Mouse (Mus musculus) testis, adult 2 months (tissue): ENCODE data around the gene Fgf10. TPM values are rescaled to one million over a fixed set of nuclear protein-coding genes. Genes with fewer than 3 reads are reported as not detected.

Source experiments
- H3K27ac ChIP-seq: fragments of 200-500 bp; 2 replicates; pipeline ENCODE4 v1.5.1; 2012; ENCODE audit warnings: low read depth, low read length; ENCODE audit not compliant: control insufficient read depth, insufficient read depth
- H3K27me3 ChIP-seq: fragments of 200-500 bp; 2 replicates; pipeline ENCODE4 v1.6.1; 2012; ENCODE audit warnings: mild to moderate bottlenecking, low read length, moderate library complexity; ENCODE audit not compliant: control insufficient read depth, insufficient read depth
- H3K36me3 ChIP-seq: fragments of 200-500 bp; 2 replicates; pipeline ENCODE4 v1.6.1; 2012; ENCODE audit warnings: mild to moderate bottlenecking, low read length; ENCODE audit not compliant: control insufficient read depth, insufficient read depth
- H3K4me1 ChIP-seq: fragments of 200-500 bp; 2 replicates; pipeline ENCODE4 v1.6.1; 2012; ENCODE audit warnings: low read length; ENCODE audit not compliant: control insufficient read depth, insufficient read depth
- H3K4me3 ChIP-seq: fragments of 200-500 bp; 2 replicates; pipeline ENCODE4 v1.5.1; 2012; ENCODE audit warnings: low read depth, mild to moderate bottlenecking, low read length, moderate library complexity, mixed read lengths; ENCODE audit not compliant: control insufficient read depth
- CTCF ChIP-seq: fragments of 200-500 bp; IDR thresholded peaks from 2 replicates; pipeline ENCODE4 v1.5.1; 2012; ENCODE audit warnings: low read depth, mild to moderate bottlenecking, inconsistent platforms, low read length, moderate library complexity; ENCODE audit not compliant: control insufficient read depth, insufficient read depth, insufficient replicate concordance
- POLR2A ChIP-seq: fragments of 200-500 bp; IDR thresholded peaks from 2 replicates; pipeline ENCODE4 v1.6.1; 2012; ENCODE audit warnings: low read depth, mild to moderate bottlenecking, inconsistent platforms, low read length, moderate library complexity; ENCODE audit not compliant: control insufficient read depth
- polyA plus RNA-seq: library from polyadenylated mRNA; depleted of rRNA; stranded (reverse); fragments of >200 nt; gene quantifications from 2 replicates; pipeline ENCODE4 v1.2.3, GENCODE M21; 2012

Fgf10 gene
- polyA plus RNA-seq, 1 experiment, result 0.83 TPM

DNA sequence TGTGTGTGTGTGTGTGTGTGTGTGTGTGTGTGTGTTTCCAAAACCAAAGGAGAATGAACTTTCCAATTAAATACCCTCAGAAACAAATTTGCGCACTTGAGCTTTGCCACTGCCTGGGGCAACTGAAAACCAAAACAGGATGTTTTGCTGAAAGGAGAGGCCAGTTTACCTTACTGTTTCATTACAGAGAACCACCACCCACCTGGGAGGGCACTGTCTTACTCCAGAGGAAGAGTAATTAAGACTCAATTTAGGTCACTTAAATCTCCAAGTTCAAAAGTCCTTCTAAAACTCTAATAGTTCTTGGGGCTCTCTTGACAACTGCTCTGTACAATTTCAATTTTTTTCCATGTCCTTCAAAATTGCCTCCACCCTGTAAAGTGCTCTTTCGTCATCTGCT, 11.6 kb upstream of the Fgf10 start:
- Histone ChIP-seq H3K27ac (no peak overlapping the region), H3K27me3 (no peaks in the 10 kb centered on the region), H3K36me3 (no peaks in the 10 kb centered on the region), H3K4me3 (no peak overlapping the region), H3K4me1 (no peaks in the 10 kb centered on the region)
- TF ChIP-seq CTCF, result no peak
- no peak for TF ChIP-seq POLR2A

DNA sequence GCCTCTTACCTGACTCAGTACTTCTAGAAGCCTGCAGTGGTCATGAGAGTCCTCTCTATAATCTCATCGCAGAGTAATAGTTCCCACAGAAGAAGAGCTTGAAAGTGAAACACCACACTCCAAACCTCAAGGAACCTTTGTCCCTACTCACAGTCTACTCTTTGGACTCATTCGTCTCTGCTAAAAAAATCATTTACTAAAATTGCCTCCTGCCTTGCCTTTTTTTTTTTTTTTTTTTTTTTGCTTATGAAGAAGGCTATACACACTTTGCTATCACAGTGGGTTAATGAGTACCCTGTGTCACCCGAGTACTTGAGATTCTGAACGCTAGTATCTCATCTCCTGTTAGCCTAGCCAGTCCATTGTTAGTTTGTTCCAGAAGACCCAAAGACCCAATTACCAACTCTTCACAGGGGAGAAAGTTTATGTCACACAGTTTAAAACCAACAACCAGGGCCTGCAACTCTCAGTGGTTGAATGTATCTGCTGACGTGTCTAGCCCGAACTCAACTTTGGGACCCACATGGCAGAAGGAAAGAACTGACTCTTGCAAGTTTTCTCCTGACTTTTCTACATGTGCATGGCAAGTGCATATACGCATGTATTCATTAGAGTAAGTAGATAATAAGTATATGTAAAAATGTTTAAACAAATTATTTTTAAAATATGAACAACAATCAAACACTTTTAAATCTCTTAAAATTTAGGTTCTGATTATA, 10.8 kb upstream of the Fgf10 start:
- H3K36me3 ChIP-seq, result no peaks in the 10 kb centered on the region
- no peak for TF ChIP-seq CTCF
- TF ChIP-seq POLR2A, result no peak
- no peaks in the 10 kb centered on the region for H3K4me1 ChIP-seq
- H3K4me3 ChIP-seq, result no peak overlapping the region
- H3K27ac ChIP-seq, result no peak overlapping the region
- H3K27me3 ChIP-seq, result no peaks in the 10 kb centered on the region

DNA sequence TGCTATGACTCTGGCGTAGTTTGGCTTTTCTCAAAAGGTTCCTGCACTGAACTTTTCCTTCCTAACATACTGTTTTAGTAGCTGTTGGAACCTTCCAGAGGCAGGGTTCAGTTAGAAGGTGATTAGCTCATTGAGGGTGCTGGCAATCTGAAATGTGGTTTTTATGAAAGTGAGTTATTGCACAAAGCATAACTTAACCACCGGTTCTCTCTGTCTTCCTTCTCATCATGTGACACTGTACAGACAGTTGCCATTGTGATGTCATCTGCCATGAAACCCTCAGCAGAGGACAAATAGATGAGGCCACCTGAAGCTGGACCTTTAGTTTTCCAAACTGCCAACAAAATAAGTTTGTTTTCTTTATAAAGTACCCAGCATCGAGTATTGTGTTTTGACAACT, 7.9 kb upstream of the Fgf10 start:
- Histone ChIP-seq H3K4me1 (no peaks in the 10 kb centered on the region), H3K4me3 (no peak overlapping the region), H3K36me3 (no peaks in the 10 kb centered on the region), H3K27me3 (no peaks in the 10 kb centered on the region), H3K27ac (no peak overlapping the region)
- TF ChIP-seq POLR2A (no peak), CTCF (no peak)

DNA sequence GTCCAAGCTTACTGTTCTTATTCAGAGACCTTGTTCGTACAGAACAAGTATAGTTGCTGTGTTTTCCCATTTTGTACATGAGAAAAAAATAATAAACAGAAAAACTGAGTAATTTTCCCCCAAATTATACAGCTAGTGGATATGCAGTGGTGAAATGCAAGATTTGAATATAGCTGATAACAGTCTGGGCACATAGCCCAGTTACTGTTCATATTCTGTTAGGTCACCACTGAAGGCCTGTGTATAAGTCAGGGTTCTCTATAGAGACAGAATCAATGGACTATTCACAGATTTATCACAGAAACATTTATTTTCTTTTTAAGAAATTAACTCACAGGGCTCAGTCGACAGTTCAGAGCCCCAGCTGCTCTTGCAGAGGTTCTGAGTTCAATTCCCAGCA, 4.7 kb upstream of the Fgf10 start:
- H3K4me3 ChIP-seq, result no peak overlapping the region
- H3K27ac ChIP-seq, result no peak overlapping the region
- H3K36me3 ChIP-seq, result no peaks in the 10 kb centered on the region
- no peaks in the 10 kb centered on the region for H3K27me3 ChIP-seq
- H3K4me1 ChIP-seq, result no peaks in the 10 kb centered on the region
- TF ChIP-seq CTCF (no peak), POLR2A (no peak)

DNA sequence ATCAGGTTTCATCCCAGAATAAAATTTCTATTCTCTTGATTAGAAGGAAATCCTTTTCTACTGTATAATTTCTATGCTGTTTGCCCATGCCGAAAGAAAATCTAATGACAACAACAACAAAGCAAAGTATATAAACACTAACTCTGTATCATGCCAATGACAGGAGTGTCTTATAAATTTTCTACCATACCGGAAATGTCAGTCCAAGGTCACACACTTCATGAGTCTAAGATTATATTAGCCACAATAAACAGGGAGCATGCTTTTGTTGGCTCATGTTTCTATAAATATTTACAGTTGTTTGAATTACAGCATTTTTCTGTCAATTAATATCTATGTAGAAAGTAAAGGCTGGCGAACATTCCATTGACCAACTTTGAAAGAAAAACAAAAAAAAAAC, 9.6 kb downstream of the Fgf10 start:
- no peaks in the 10 kb centered on the region for H3K36me3 ChIP-seq
- no peak overlapping the region for H3K27ac ChIP-seq
- no peak overlapping the region for H3K4me3 ChIP-seq
- H3K27me3 ChIP-seq, result no peaks in the 10 kb centered on the region
- H3K4me1 ChIP-seq, result no peaks in the 10 kb centered on the region
- TF ChIP-seq POLR2A (no peak), CTCF (no peak)

DNA sequence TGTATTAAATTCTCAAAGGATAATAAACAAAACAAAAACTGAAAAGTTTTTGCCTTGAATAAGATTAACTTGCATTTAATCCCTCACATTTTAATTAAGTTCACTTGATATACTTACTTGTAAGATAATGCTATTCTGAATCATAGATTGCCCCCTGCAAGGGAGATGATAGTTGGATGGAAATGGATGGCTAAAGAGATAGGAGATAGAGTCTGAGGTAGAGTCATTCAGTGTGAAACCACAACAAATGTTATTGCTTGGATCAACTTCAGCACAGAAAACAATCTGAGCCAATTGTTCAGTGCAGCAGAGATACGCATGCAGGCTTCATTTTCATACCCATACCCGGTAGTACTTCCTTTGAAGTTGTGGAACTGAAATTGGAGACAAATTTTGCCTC, 23.5 kb downstream of the Fgf10 start:
- Histone ChIP-seq H3K27ac (no peak overlapping the region), H3K27me3 (no peaks in the 10 kb centered on the region), H3K36me3 (no peaks in the 10 kb centered on the region), H3K4me3 (no peak overlapping the region), H3K4me1 (no peaks in the 10 kb centered on the region)
- TF ChIP-seq POLR2A, result no peak
- no peak for TF ChIP-seq CTCF

DNA sequence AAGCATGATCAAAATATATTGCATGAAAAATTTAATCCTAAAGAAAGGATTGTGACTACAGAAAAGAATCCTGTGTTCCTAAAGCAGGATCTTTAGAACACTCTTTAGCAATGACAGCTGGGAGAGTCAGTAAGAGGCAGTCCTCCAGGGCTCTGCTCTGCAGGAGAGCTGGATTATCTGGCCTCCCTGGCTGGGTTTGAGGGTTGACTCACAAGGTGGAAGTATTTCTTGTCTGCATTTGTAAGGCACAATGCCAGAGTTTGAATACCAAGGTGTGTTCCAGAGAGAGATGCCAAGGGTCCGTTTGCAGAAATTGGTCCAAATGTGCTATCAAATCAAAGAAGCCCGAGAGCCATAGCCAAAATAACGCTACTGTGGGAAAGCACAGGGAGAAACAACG, 25.5 kb downstream of the Fgf10 start:
- Histone ChIP-seq H3K4me3 (no peak overlapping the region), H3K36me3 (no peaks in the 10 kb centered on the region), H3K4me1 (no peaks in the 10 kb centered on the region), H3K27me3 (no peaks in the 10 kb centered on the region), H3K27ac (no peak overlapping the region)
- TF ChIP-seq CTCF, result no peak
- no peak for TF ChIP-seq POLR2A

DNA sequence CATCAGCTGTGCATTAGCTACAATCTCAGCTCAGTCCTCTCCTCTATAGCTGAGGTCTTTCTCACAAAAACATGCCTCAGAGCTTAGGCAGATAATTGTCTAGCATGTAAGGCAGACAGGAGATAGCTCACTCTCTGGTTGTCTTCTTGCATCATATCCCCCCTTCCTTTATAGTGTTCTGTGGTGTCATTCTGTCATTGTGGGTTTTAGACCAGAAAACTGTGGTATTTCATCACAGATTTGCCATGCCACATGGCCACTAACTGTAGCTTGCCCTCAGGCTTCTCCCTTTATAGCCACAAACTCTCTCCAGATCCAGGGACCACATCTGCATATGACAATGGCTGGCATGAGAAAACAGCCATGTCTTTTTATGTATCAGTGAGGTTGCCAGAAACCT, 34.1 kb downstream of the Fgf10 start:
- H3K27me3 ChIP-seq, result no peaks in the 10 kb centered on the region
- H3K36me3 ChIP-seq, result no peaks in the 10 kb centered on the region
- no peak overlapping the region for H3K4me3 ChIP-seq
- no peaks in the 10 kb centered on the region for H3K4me1 ChIP-seq
- H3K27ac ChIP-seq, result no peak overlapping the region
- TF ChIP-seq CTCF (no peak), POLR2A (no peak)
